Mouse (Mus musculus): ENCODE measurements around the gene Adamts10. TPM values are rescaled to one million over a fixed set of nuclear protein-coding genes. Genes with fewer than 3 reads are reported as not detected.

Adamts10 gene
- polyA plus RNA-seq, 1 experiment from 2014 or later = 61.5 TPM

- H3K27ac ChIP-seq (ENCODE audit: low read length) = no peak overlapping the region
- H3K4me2 ChIP-seq (ENCODE audit: low read depth, low read length) = no peak overlapping the region
- H3K9ac ChIP-seq (ENCODE audit: low read length) = no peak overlapping the region
- no peak overlapping the region for H3K4me3 ChIP-seq (replicated peaks; ENCODE audit: low read length)
- WGBS = 63% methylated on average over 1 of the region's 1 CpGs
- no peaks in the 10 kb centered on the region for H3K4me1 ChIP-seq (ENCODE audit: control insufficient read depth, insufficient read depth, low read length)
- H3K36me3 ChIP-seq (ENCODE audit: control insufficient read depth, insufficient read depth, low read length) = no peaks in the 10 kb centered on the region
- H3K9me3 ChIP-seq (replicated peaks; ENCODE audit: control insufficient read depth, low read length) = no peaks in the 10 kb centered on the region
- no peaks in the 10 kb centered on the region for H3K27me3 ChIP-seq (ENCODE audit: control insufficient read depth, insufficient read depth, low read length)
- ATAC-seq (ENCODE audit: insufficient read depth, low FRiP score) = no peak
These were observed 40.6 kb downstream of the Adamts10 start for GRCm38 (mm10) chr17:33564599-33564998.

GRCm38 (mm10) chr17:33566182-33566581, 42.2 kb downstream of the Adamts10 start:
- H3K4me1 ChIP-seq (ENCODE audit: control insufficient read depth, insufficient read depth, low read length) = no peaks in the 10 kb centered on the region
- H3K4me2 ChIP-seq (ENCODE audit: low read depth, low read length) = no peak overlapping the region
- no peaks in the 10 kb centered on the region for H3K27me3 ChIP-seq (ENCODE audit: control insufficient read depth, insufficient read depth, low read length)
- no peak for ATAC-seq (ENCODE audit: insufficient read depth, low FRiP score)
- H3K4me3 ChIP-seq (replicated peaks; ENCODE audit: low read length) = no peak overlapping the region
- 76% methylated on average over 2 of the region's 2 CpGs for WGBS
- no peak overlapping the region for H3K27ac ChIP-seq (ENCODE audit: low read length)
- no peak overlapping the region for H3K9ac ChIP-seq (ENCODE audit: low read length)
- H3K9me3 ChIP-seq (replicated peaks; ENCODE audit: control insufficient read depth, low read length) = no peaks in the 10 kb centered on the region
- H3K36me3 ChIP-seq (ENCODE audit: control insufficient read depth, insufficient read depth, low read length) = no peaks in the 10 kb centered on the region

GRCm38 (mm10) chr17:33584061-33584460, 60.1 kb downstream of the Adamts10 start:
- H3K27ac ChIP-seq (ENCODE audit: low read length) = no peak overlapping the region
- H3K9me3 ChIP-seq (replicated peaks; ENCODE audit: control insufficient read depth, low read length) = no peaks in the 10 kb centered on the region
- H3K9ac ChIP-seq (ENCODE audit: low read length) = no peak overlapping the region
- H3K4me3 ChIP-seq (replicated peaks; ENCODE audit: low read length) = no peak overlapping the region
- no peaks in the 10 kb centered on the region for H3K4me1 ChIP-seq (ENCODE audit: control insufficient read depth, insufficient read depth, low read length)
- no peak for ATAC-seq (ENCODE audit: insufficient read depth, low FRiP score)
- no peak overlapping the region for H3K4me2 ChIP-seq (ENCODE audit: low read depth, low read length)
- 80% methylated on average over 4 of the region's 4 CpGs for WGBS
- H3K36me3 ChIP-seq (ENCODE audit: control insufficient read depth, insufficient read depth, low read length) = no peaks in the 10 kb centered on the region
- no peaks in the 10 kb centered on the region for H3K27me3 ChIP-seq (ENCODE audit: control insufficient read depth, insufficient read depth, low read length)

- Histone ChIP-seq H3K27me3 (ENCODE audit: control insufficient read depth, insufficient read depth, low read length) (no peaks in the 10 kb centered on the region), H3K9me3 (replicated peaks; ENCODE audit: control insufficient read depth, low read length) (no peaks in the 10 kb centered on the region), H3K9ac (ENCODE audit: low read length) (no peak overlapping the region), H3K4me2 (ENCODE audit: low read depth, low read length) (no peak overlapping the region), H3K4me3 (replicated peaks; ENCODE audit: low read length) (no peak overlapping the region), H3K4me1 (ENCODE audit: control insufficient read depth, insufficient read depth, low read length) (no peaks in the 10 kb centered on the region), H3K27ac (ENCODE audit: low read length) (no peak overlapping the region), H3K36me3 (ENCODE audit: control insufficient read depth, insufficient read depth, low read length) (no peaks in the 10 kb centered on the region)
- WGBS = 62% methylated on average over 17 of the region's 17 CpGs
- ATAC-seq (ENCODE audit: insufficient read depth, low FRiP score) = no peak
These were observed 62.0 kb downstream of the Adamts10 start for GRCm38 (mm10) chr17:33586011-33586410.

GRCm38 (mm10) chr17:33597271-33597670, 73.3 kb downstream of the Adamts10 start:
- no peak overlapping the region for H3K4me3 ChIP-seq (replicated peaks; ENCODE audit: low read length)
- H3K36me3 ChIP-seq (ENCODE audit: control insufficient read depth, insufficient read depth, low read length) = no peaks in the 10 kb centered on the region
- H3K27ac ChIP-seq (ENCODE audit: low read length) = no peak overlapping the region
- H3K27me3 ChIP-seq (ENCODE audit: control insufficient read depth, insufficient read depth, low read length) = no peaks in the 10 kb centered on the region
- no peak for ATAC-seq (ENCODE audit: insufficient read depth, low FRiP score)
- no peak overlapping the region for H3K9ac ChIP-seq (ENCODE audit: low read length)
- H3K4me1 ChIP-seq (ENCODE audit: control insufficient read depth, insufficient read depth, low read length) = no peaks in the 10 kb centered on the region
- no peak overlapping the region for H3K4me2 ChIP-seq (ENCODE audit: low read depth, low read length)
- H3K9me3 ChIP-seq (replicated peaks; ENCODE audit: control insufficient read depth, low read length) = no peaks in the 10 kb centered on the region; the same call in 1 of the 2 replicates

- no peak overlapping the region for H3K4me2 ChIP-seq (ENCODE audit: low read depth, low read length)
- no peaks in the 10 kb centered on the region for H3K36me3 ChIP-seq (ENCODE audit: control insufficient read depth, insufficient read depth, low read length)
- H3K4me3 ChIP-seq (replicated peaks; ENCODE audit: low read length) = no peak overlapping the region
- no peak overlapping the region for H3K9ac ChIP-seq (ENCODE audit: low read length)
- H3K9me3 ChIP-seq (replicated peaks; ENCODE audit: control insufficient read depth, low read length) = no peaks in the 10 kb centered on the region; the same call in 1 of the 2 replicates
- WGBS = 80% methylated on average over 5 of the region's 5 CpGs
- no peak overlapping the region for H3K27ac ChIP-seq (ENCODE audit: low read length)
- no peaks in the 10 kb centered on the region for H3K4me1 ChIP-seq (ENCODE audit: control insufficient read depth, insufficient read depth, low read length)
- no peaks in the 10 kb centered on the region for H3K27me3 ChIP-seq (ENCODE audit: control insufficient read depth, insufficient read depth, low read length)
- no peak for ATAC-seq (ENCODE audit: insufficient read depth, low FRiP score)
These were observed 74.5 kb downstream of the Adamts10 start for GRCm38 (mm10) chr17:33598506-33598905.

GRCm38 (mm10) chr17:33599836-33600475, 76.0 kb downstream of the Adamts10 start:
- ATAC-seq (ENCODE audit: insufficient read depth, low FRiP score) = no peak
- Histone ChIP-seq H3K4me1 (ENCODE audit: control insufficient read depth, insufficient read depth, low read length) (no peaks in the 10 kb centered on the region), H3K27me3 (ENCODE audit: control insufficient read depth, insufficient read depth, low read length) (no peaks in the 10 kb centered on the region), H3K27ac (ENCODE audit: low read length) (no peak overlapping the region), H3K9me3 (replicated peaks; ENCODE audit: control insufficient read depth, low read length) (no peaks in the 10 kb centered on the region; the same call in 1 of the 2 replicates), H3K9ac (ENCODE audit: low read length) (no peak overlapping the region), H3K4me2 (ENCODE audit: low read depth, low read length) (no peak overlapping the region), H3K4me3 (replicated peaks; ENCODE audit: low read length) (no peak overlapping the region), H3K36me3 (ENCODE audit: control insufficient read depth, insufficient read depth, low read length) (no peaks in the 10 kb centered on the region)
- WGBS = 79% methylated on average over 8 of the region's 8 CpGs

- Histone ChIP-seq H3K36me3 (ENCODE audit: control insufficient read depth, insufficient read depth, low read length) (no peaks in the 10 kb centered on the region), H3K27ac (ENCODE audit: low read length) (no peak overlapping the region), H3K4me1 (ENCODE audit: control insufficient read depth, insufficient read depth, low read length) (no peaks in the 10 kb centered on the region), H3K27me3 (ENCODE audit: control insufficient read depth, insufficient read depth, low read length) (no peaks in the 10 kb centered on the region), H3K9ac (ENCODE audit: low read length) (no peak overlapping the region), H3K4me3 (replicated peaks; ENCODE audit: low read length) (no peak overlapping the region), H3K9me3 (replicated peaks; ENCODE audit: control insufficient read depth, low read length) (no peaks in the 10 kb centered on the region; the same call in 1 of the 2 replicates), H3K4me2 (ENCODE audit: low read depth, low read length) (no peak overlapping the region)
- no peak for ATAC-seq (ENCODE audit: insufficient read depth, low FRiP score)
- 77% methylated on average over 3 of the region's 3 CpGs for WGBS
These were observed 76.8 kb downstream of the Adamts10 start for GRCm38 (mm10) chr17:33600831-33601230.

- H3K4me1 ChIP-seq (ENCODE audit: control insufficient read depth, insufficient read depth, low read length) = no peaks in the 10 kb centered on the region
- H3K36me3 ChIP-seq (ENCODE audit: control insufficient read depth, insufficient read depth, low read length) = no peaks in the 10 kb centered on the region
- H3K4me2 ChIP-seq (ENCODE audit: low read depth, low read length) = no peak overlapping the region
- no peak overlapping the region for H3K4me3 ChIP-seq (replicated peaks; ENCODE audit: low read length)
- no peak overlapping the region for H3K27ac ChIP-seq (ENCODE audit: low read length)
- no peaks in the 10 kb centered on the region for H3K27me3 ChIP-seq (ENCODE audit: control insufficient read depth, insufficient read depth, low read length)
- H3K9me3 ChIP-seq (replicated peaks; ENCODE audit: control insufficient read depth, low read length) = no peaks in the 10 kb centered on the region; the same call in 1 of the 2 replicates
- WGBS = 82% methylated on average over 12 of the region's 12 CpGs
- no peak overlapping the region for H3K9ac ChIP-seq (ENCODE audit: low read length)
- no peak for ATAC-seq (ENCODE audit: insufficient read depth, low FRiP score)
These were observed 77.9 kb downstream of the Adamts10 start for GRCm38 (mm10) chr17:33601947-33602346.

Measured in stomach, embryonic 16.5 days (tissue).